In the genomic region with DNA sequence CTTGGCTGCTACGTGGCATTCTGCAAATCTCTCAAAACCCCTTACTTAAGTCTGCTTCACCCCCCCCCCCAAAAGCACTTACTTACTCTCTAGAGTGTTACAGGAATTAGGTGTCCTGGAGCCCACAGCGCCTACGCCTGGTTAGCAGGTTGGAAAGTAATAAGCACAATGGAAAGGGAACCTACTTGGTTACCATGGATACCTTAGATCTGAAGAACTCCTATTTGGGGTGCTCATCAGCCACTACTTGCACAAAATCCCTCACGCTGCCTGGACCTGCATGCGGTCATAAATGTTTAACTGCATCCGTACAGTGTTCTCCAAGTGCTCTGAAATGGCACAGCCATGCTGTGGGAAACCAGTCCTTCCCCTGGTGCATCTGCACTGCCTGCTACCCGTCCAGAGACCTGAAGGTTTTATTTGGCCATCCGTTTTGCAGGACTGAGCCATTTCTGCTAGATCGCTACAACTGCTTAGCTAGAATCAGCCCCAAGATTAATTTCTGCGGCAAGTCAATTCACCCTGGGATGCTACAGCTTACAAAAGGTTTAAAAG, we compare ENCODE assay signal across 28 mouse cellular contexts. TPM values are rescaled to one million over a fixed set of nuclear protein-coding genes. Genes with fewer than 3 reads are reported as not detected.
DNase-seq lines count a peak whose midpoint lies in the region; ATAC-seq and TF ChIP-seq lines count a peak whose summit lies in the region.
"Had no signal": no experiment of that assay in that cellular context is flagged by ENCODE, and none has a peak within 500 bp of the region (broad histone marks: within the 10 kb centered on the region; RNA-seq: fewer than 3 reads in every experiment).

No protein-coding gene starts in this region.

- H3K36me3 ChIP-seq in hindbrain, embryonic 14.5 days (replicated peaks; ENCODE audit: control insufficient read depth, insufficient read depth) = no peaks in the 10 kb centered on the region
- no peaks in the 10 kb centered on the region for H3K36me3 ChIP-seq in hindbrain, embryonic 11.5 days (ENCODE audit: control insufficient read depth, insufficient read depth, low read length)
- no peaks in the 10 kb centered on the region for H3K36me3 ChIP-seq in midbrain, embryonic 16.5 days (ENCODE audit: control insufficient read depth, insufficient read depth, low read length)
- no peaks in the 10 kb centered on the region for H3K36me3 ChIP-seq in midbrain, embryonic 11.5 days (ENCODE audit: control insufficient read depth, insufficient read depth, low read length)
- peaks cover 42% of the 10 kb centered on the region for H3K36me3 ChIP-seq in limb, embryonic 14.5 days (ENCODE audit: control insufficient read depth, insufficient read depth, low read length)
- H3K36me3 ChIP-seq in intestine, embryonic 16.5 days (ENCODE audit: control insufficient read depth, insufficient read depth, low read length) = 0 out of 2 replicates have a peak, but pooled peaks cover 2% of the 10 kb centered on the region

- TF ChIP-seq POLR2A in limb, embryonic 14.5 days (IDR thresholded peaks at IDR 0.05; ENCODE audit: borderline replicate concordance, extremely low read depth, insufficient read depth, insufficient read length) = no peak

- no peak overlapping the region for H3K4me2 ChIP-seq in hindbrain, embryonic 14.5 days (replicated peaks)
- H3K4me2 ChIP-seq in hindbrain, embryonic 11.5 days (replicated peaks; ENCODE audit: low read depth, low read length) = no peak overlapping the region
- peak overlapping the region; percentile 14; the same call in 1 of the 2 replicates for H3K4me2 ChIP-seq in midbrain, embryonic 16.5 days (ENCODE audit: low read length)
- no peak overlapping the region for H3K4me2 ChIP-seq in midbrain, embryonic 11.5 days
- H3K4me2 ChIP-seq in limb, embryonic 14.5 days (replicated peaks; ENCODE audit: low read depth, low read length, severe bottlenecking) = no peak overlapping the region
- H3K4me2 ChIP-seq in intestine, embryonic 16.5 days (ENCODE audit: low read depth, low read length) = no peak overlapping the region
- H3K4me2 ChIP-seq: forebrain, embryonic 13.5 days; heart, embryonic 13.5 days; intestine, embryonic 15.5 days had no signal

- H3K27me3 ChIP-seq in hindbrain, embryonic 14.5 days (ENCODE audit: control insufficient read depth, insufficient read depth, low read length) = no peaks in the 10 kb centered on the region
- H3K27me3 ChIP-seq in hindbrain, embryonic 11.5 days (ENCODE audit: control insufficient read depth, insufficient read depth, low read length) = no peaks in the 10 kb centered on the region
- no peaks in the 10 kb centered on the region for H3K27me3 ChIP-seq in midbrain, embryonic 16.5 days (ENCODE audit: control insufficient read depth, insufficient read depth, low read depth, low read length)
- no peaks in the 10 kb centered on the region for H3K27me3 ChIP-seq in midbrain, embryonic 11.5 days (ENCODE audit: control insufficient read depth, insufficient read depth, low read length)
- no peaks in the 10 kb centered on the region for H3K27me3 ChIP-seq in limb, embryonic 14.5 days (ENCODE audit: control insufficient read depth, insufficient read depth, low read length)
- no peaks in the 10 kb centered on the region for H3K27me3 ChIP-seq in intestine, embryonic 16.5 days (replicated peaks; ENCODE audit: control insufficient read depth, insufficient read depth, low read length)
- H3K27me3 ChIP-seq: forebrain, embryonic 13.5 days; heart, embryonic 13.5 days; intestine, embryonic 15.5 days had no signal

- no peak for DNase-seq in hindbrain, embryonic 14.5 days (ENCODE audit: low spot score)
- DNase-seq in hindbrain, embryonic 11.5 days (ENCODE audit: low spot score) = no peak
- no peak for DNase-seq in midbrain, embryonic 11.5 days (ENCODE audit: low spot score, missing footprints)
- DNase-seq in forelimb bud, embryonic 11.5 days (ENCODE audit: low read depth, low spot score) = peak; percentile 46
- DNase-seq in limb, embryonic 14.5 days (ENCODE audit: low spot score) = no peak
- DNase-seq in Muller cell, postnatal 12 days (ENCODE audit: inconsistent ontology term) = no peak
- DNase-seq: adrenal gland, postnatal 25 days; cerebellum, adult 8-10 months; cerebellum, postnatal 36 days; gastrocnemius, adult 2 months; gastrocnemius, postnatal 36 days; heart, adult 2 months; heart, postnatal 10 days; kidney, postnatal 25 days; liver; lung, adult 2 months; lung, postnatal 10 days; right cerebral cortex, postnatal 4 days; thymus, adult 2 months; thymus, postnatal 4 days had no signal

- H3K4me3 ChIP-seq in hindbrain, embryonic 14.5 days (replicated peaks; ENCODE audit: low read length) = no peak overlapping the region
- no peak overlapping the region for H3K4me3 ChIP-seq in hindbrain, embryonic 11.5 days (ENCODE audit: low read depth, low read length)
- H3K4me3 ChIP-seq in midbrain, embryonic 16.5 days (ENCODE audit: low read depth, low read length) = no peak overlapping the region
- no peak overlapping the region for H3K4me3 ChIP-seq in midbrain, embryonic 11.5 days (ENCODE audit: low read depth, low read length)
- H3K4me3 ChIP-seq in limb, embryonic 14.5 days (replicated peaks; ENCODE audit: low read length) = no peak overlapping the region
- no peak overlapping the region for H3K4me3 ChIP-seq in intestine, embryonic 16.5 days (ENCODE audit: low read length)
- H3K4me3 ChIP-seq: forebrain, embryonic 13.5 days; gastrocnemius, adult 2 months; heart, adult 2 months; heart, embryonic 13.5 days; intestine, embryonic 15.5 days had no signal

- peaks cover 10% of the 10 kb centered on the region; the same call in 1 of the 2 replicates for H3K4me1 ChIP-seq in hindbrain, embryonic 14.5 days (replicated peaks; ENCODE audit: control insufficient read depth, insufficient read depth, low read length)
- no peaks in the 10 kb centered on the region; the same call in 1 of the 2 replicates for H3K4me1 ChIP-seq in hindbrain, embryonic 11.5 days (replicated peaks; ENCODE audit: control insufficient read depth, insufficient read depth, low read length)
- H3K4me1 ChIP-seq in midbrain, embryonic 16.5 days (ENCODE audit: control insufficient read depth, insufficient read depth, low read length) = peaks cover 9% of the 10 kb centered on the region
- peaks cover 4% of the 10 kb centered on the region; the same call in 1 of the 2 replicates for H3K4me1 ChIP-seq in midbrain, embryonic 11.5 days (ENCODE audit: control insufficient read depth, insufficient read depth, low read length)
- H3K4me1 ChIP-seq in limb, embryonic 14.5 days (ENCODE audit: control insufficient read depth, insufficient read depth, low read length) = peaks cover 10% of the 10 kb centered on the region
- H3K4me1 ChIP-seq in intestine, embryonic 16.5 days (ENCODE audit: control insufficient read depth, insufficient read depth, low read length) = no peaks in the 10 kb centered on the region

- H3K27ac ChIP-seq in hindbrain, embryonic 14.5 days = 0 out of 2 replicates have a peak overlapping the region, but pooled peaks have one; percentile 3
- H3K27ac ChIP-seq in hindbrain, embryonic 11.5 days (ENCODE audit: low read depth, low read length) = no peak overlapping the region
- peak overlapping the region; percentile 47; the same call in 1 of the 2 replicates for H3K27ac ChIP-seq in midbrain, embryonic 16.5 days (ENCODE audit: low read length)
- no peak overlapping the region for H3K27ac ChIP-seq in midbrain, embryonic 11.5 days (ENCODE audit: low read depth, low read length)
- no peak overlapping the region; the same call in 1 of the 2 replicates for H3K27ac ChIP-seq in limb, embryonic 14.5 days (replicated peaks; ENCODE audit: low read depth, low read length)
- no peak overlapping the region for H3K27ac ChIP-seq in intestine, embryonic 16.5 days (ENCODE audit: low read length)
- H3K27ac ChIP-seq: forebrain, embryonic 13.5 days; gastrocnemius, adult 2 months; heart, adult 2 months; heart, embryonic 13.5 days; intestine, embryonic 15.5 days; liver, embryonic 14.5 days; macrophage had no signal

- WGBS in hindbrain, embryonic 14.5 days = 61% methylated on average over 10 of the region's 10 CpGs
- 83% methylated on average over 10 of the region's 10 CpGs for WGBS in hindbrain, embryonic 11.5 days
- WGBS in midbrain, embryonic 16.5 days = 48% methylated on average over 10 of the region's 10 CpGs
- WGBS in midbrain, embryonic 11.5 days = 74% methylated on average over 10 of the region's 10 CpGs
- 38% methylated on average over 10 of the region's 10 CpGs for WGBS in limb, embryonic 14.5 days
- 82% methylated on average over 10 of the region's 10 CpGs for WGBS in intestine, embryonic 16.5 days

- H3K9ac ChIP-seq in hindbrain, embryonic 14.5 days = no peak overlapping the region
- H3K9ac ChIP-seq in hindbrain, embryonic 11.5 days (ENCODE audit: low read depth, low read length) = no peak overlapping the region
- H3K9ac ChIP-seq in midbrain, embryonic 16.5 days (ENCODE audit: low read depth, low read length) = no peak overlapping the region
- H3K9ac ChIP-seq in midbrain, embryonic 11.5 days (ENCODE audit: low read length) = no peak overlapping the region
- H3K9ac ChIP-seq in limb, embryonic 14.5 days (ENCODE audit: low read depth, low read length, severe bottlenecking) = no peak overlapping the region
- no peak overlapping the region for H3K9ac ChIP-seq in intestine, embryonic 16.5 days (ENCODE audit: low read depth, low read length)
- H3K9ac ChIP-seq: forebrain, embryonic 13.5 days; heart, embryonic 13.5 days; intestine, embryonic 15.5 days; liver, embryonic 14.5 days had no signal

- ATAC-seq in hindbrain, embryonic 14.5 days (ENCODE audit: low FRiP score) = no peak
- no peak for ATAC-seq in hindbrain, embryonic 11.5 days (ENCODE audit: low FRiP score)
- ATAC-seq in midbrain, embryonic 16.5 days = peak; percentile 76; the same call in 1 of the 2 replicates
- ATAC-seq in midbrain, embryonic 11.5 days (ENCODE audit: low FRiP score) = no peak
- ATAC-seq in limb, embryonic 14.5 days (ENCODE audit: low FRiP score, low read depth) = peak; percentile 39; the same call in 1 of the 2 replicates
- ATAC-seq in intestine, embryonic 16.5 days = no peak
- ATAC-seq: forebrain, embryonic 13.5 days; intestine, embryonic 15.5 days had no signal

- H3K9me3 ChIP-seq in hindbrain, embryonic 14.5 days (ENCODE audit: control insufficient read depth, low read length) = no peaks in the 10 kb centered on the region
- no peaks in the 10 kb centered on the region for H3K9me3 ChIP-seq in hindbrain, embryonic 11.5 days (ENCODE audit: control insufficient read depth, low read length)
- H3K9me3 ChIP-seq in midbrain, embryonic 16.5 days (replicated peaks; ENCODE audit: control insufficient read depth, low read length, poor library complexity, severe bottlenecking) = no peaks in the 10 kb centered on the region
- no peaks in the 10 kb centered on the region for H3K9me3 ChIP-seq in midbrain, embryonic 11.5 days (ENCODE audit: control insufficient read depth, low read length)
- H3K9me3 ChIP-seq in limb, embryonic 14.5 days (ENCODE audit: control insufficient read depth, low read length) = no peaks in the 10 kb centered on the region
- H3K9me3 ChIP-seq in intestine, embryonic 16.5 days (ENCODE audit: control insufficient read depth, low read length) = no peaks in the 10 kb centered on the region
- H3K9me3 ChIP-seq: forebrain, embryonic 13.5 days; heart, embryonic 13.5 days; intestine, embryonic 15.5 days had no signal

RNA-seq across cellular contexts. Expression of a gene that starts 32.4 kb away (rescaled TPM):
- 1.7 and 2.1 TPM in 2 replicates for polyA plus RNA-seq in hindbrain, embryonic 14.5 days (2014; fragmentation: Nextera tagmentation; extraction: Ambion mirVana)
- polyA plus RNA-seq in hindbrain, embryonic 11.5 days (2014; fragmentation: Nextera tagmentation; extraction: Ambion mirVana) = 39.6 and 42.9 TPM in 2 replicates
- polyA plus RNA-seq in midbrain, embryonic 16.5 days (2015; fragmentation: Nextera tagmentation; extraction: Ambion mirVana) = 0.45 and 0.76 TPM in 2 replicates
- polyA plus RNA-seq in midbrain, embryonic 11.5 days (2014; fragmentation: Nextera tagmentation; extraction: Ambion mirVana) = 22.9 and 23.2 TPM in 2 replicates
- 75.5 and 90.3 TPM in 2 replicates for polyA plus RNA-seq in limb, embryonic 14.5 days (2012; rRNA removed)
- polyA plus RNA-seq in limb, embryonic 14.5 days (2014; fragmentation: Nextera tagmentation; extraction: Ambion mirVana) = 32.0 and 38.9 TPM in 2 replicates
- polyA plus RNA-seq in intestine, embryonic 16.5 days (2015; fragmentation: Nextera tagmentation; extraction: Ambion mirVana) = 18.6 and 21.1 TPM in 2 replicates
- polyA plus RNA-seq: heart, adult 2 months; lung, adult 2 months; spleen, adult 2 months had no signal

Comparison
In these comparisons a context has a peak if more than half of its experiments do, and no peak if none do; other contexts are left out.
1. ATAC-seq: peak in midbrain, embryonic 16.5 days (single experiment) and limb, embryonic 14.5 days (single experiment); none in hindbrain, embryonic 14.5 days (single experiment), hindbrain, embryonic 11.5 days (single experiment), midbrain, embryonic 11.5 days (single experiment) and intestine, embryonic 16.5 days (single experiment).
2. H3K27ac ChIP-seq: peak in hindbrain, embryonic 14.5 days (single experiment) and midbrain, embryonic 16.5 days (single experiment); none in hindbrain, embryonic 11.5 days (single experiment), midbrain, embryonic 11.5 days (single experiment), limb, embryonic 14.5 days (single experiment) and intestine, embryonic 16.5 days (single experiment).